Mouse (Mus musculus) liver, embryonic 16.5 days (tissue): ENCODE measurements around the gene Zc3h15. TPM values are rescaled to one million over a fixed set of nuclear protein-coding genes. Genes with fewer than 3 reads are reported as not detected.

Experiments
- ATAC-seq: fragments of 200-750 bp; cut with Nextera tagmentation; 2 replicates; pipeline ENCODE4 v1.8.0; 2017; ENCODE audit warnings: low read depth, mild to moderate bottlenecking, moderate number of reproducible peaks, moderate library complexity
- H3K27ac ChIP-seq: fragments of 300-500 bp; sonication (generic); 2 replicates; pipeline ENCODE4 v1.5.1; 2014; ENCODE audit warnings: mild to moderate bottlenecking, low read length
- H3K27me3 ChIP-seq: fragments of 300-500 bp; sonication (generic); 2 replicates; pipeline ENCODE4 v1.6.1; 2014; ENCODE audit warnings: low read depth, low read length, mixed read lengths; ENCODE audit not compliant: control insufficient read depth, insufficient read depth
- H3K36me3 ChIP-seq: fragments of 300-500 bp; sonication (generic); 2 replicates; pipeline ENCODE4 v1.6.1; 2014; ENCODE audit warnings: mild to moderate bottlenecking; ENCODE audit not compliant: control insufficient read depth, insufficient read depth
- H3K4me1 ChIP-seq: fragments of 300-500 bp; sonication (generic); 2 replicates; pipeline ENCODE4 v1.6.1; 2014; ENCODE audit warnings: low read depth, low read length, mixed read lengths; ENCODE audit not compliant: control insufficient read depth
- H3K4me2 ChIP-seq: fragments of 300-500 bp; sonication (generic); 2 replicates; pipeline ENCODE4 v1.6.1; 2014; ENCODE audit warnings: low read depth, low read length, mixed read lengths
- H3K4me3 ChIP-seq: fragments of 300-500 bp; sonication (generic); 2 replicates; pipeline ENCODE4 v1.5.1; 2014; ENCODE audit warnings: low read depth, mild to moderate bottlenecking, low read length
- H3K9ac ChIP-seq: fragments of 300-500 bp; sonication (generic); 2 replicates; pipeline ENCODE4 v1.6.1; 2014; ENCODE audit warnings: low read depth, low read length
- H3K9me3 ChIP-seq: fragments of 300-500 bp; sonication (generic); replicated peaks from 2 replicates; pipeline ENCODE4 v1.6.1; 2016; ENCODE audit warnings: low read length; ENCODE audit not compliant: control insufficient read depth
- WGBS: fragments of 180-500 bp; shearing (Covaris S2); extraction: QIAGEN DNeasy Blood & Tissue Kit; methylation state at CpG from one replicate; pipeline ENCODE4 v1.1.7; 2014; ENCODE audit not compliant: insufficient replicate concordance; 5-methylcytosine and 5-hydroxymethylcytosine counted together
- polyA plus RNA-seq: library from polyadenylated mRNA; unstranded; fragments of >200 nt; fragmentation: Nextera tagmentation; extraction: Ambion mirVana; gene quantifications from 2 replicates; pipeline ENCODE4 v1.2.1, GENCODE M21; 2015

Zc3h15 gene
- polyA plus RNA-seq, 1 experiment from 2014 or later = 38.9 TPM

DNA sequence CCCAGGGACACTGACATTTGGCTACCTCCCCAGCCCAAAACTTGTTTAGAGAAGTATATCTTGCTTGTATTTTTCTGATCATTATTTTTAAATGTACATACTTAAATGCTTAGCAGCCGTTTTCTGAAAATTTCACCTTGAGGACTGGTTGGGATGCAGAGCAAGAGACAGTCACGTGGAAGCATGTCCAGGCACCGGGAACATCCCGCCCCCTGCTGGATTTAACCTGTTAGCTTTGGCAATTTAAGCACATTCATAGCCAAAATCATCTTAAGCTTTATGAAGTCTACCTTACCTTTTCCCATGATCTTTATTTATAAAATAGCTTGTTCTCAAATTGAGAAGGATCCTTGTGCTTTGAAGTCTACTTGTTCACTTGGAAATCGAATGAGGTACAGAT is 25.8 kb downstream of the Zc3h15 start:
- no peaks in the 10 kb centered on the region for H3K9me3 ChIP-seq
- H3K36me3 ChIP-seq = no peaks in the 10 kb centered on the region
- no peaks in the 10 kb centered on the region for H3K4me1 ChIP-seq
- WGBS = 83% methylated on average over 5 of the region's 5 CpGs
- no peak for ATAC-seq
- H3K9ac ChIP-seq = no peak overlapping the region
- H3K27me3 ChIP-seq = no peaks in the 10 kb centered on the region
- H3K27ac ChIP-seq = no peak overlapping the region
- no peak overlapping the region for H3K4me3 ChIP-seq
- H3K4me2 ChIP-seq = no peak overlapping the region

DNA sequence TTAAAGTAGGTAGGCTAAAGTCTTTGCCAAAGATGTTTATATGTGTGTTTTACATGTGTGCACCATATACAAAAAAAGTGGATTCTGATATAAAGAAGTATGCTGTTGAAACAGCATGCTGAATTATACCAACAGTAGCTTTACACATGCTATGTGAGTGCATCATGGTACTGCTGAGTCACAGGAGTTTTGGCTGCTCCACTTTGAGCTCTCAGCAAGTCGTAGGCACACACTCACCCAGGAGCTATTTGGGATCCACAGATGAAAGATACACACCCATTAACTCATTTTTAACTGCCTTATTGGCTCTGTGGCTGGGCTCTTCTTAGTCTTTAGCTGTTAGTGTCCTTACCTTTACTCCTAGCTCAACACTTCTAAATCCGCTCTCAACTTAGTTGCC is 27.6 kb downstream of the Zc3h15 start:
- no peak overlapping the region for H3K9ac ChIP-seq
- WGBS = 90% methylated on average over 2 of the region's 2 CpGs
- H3K9me3 ChIP-seq = no peaks in the 10 kb centered on the region
- H3K4me1 ChIP-seq = no peaks in the 10 kb centered on the region
- H3K27me3 ChIP-seq = no peaks in the 10 kb centered on the region
- no peak overlapping the region for H3K27ac ChIP-seq
- no peaks in the 10 kb centered on the region for H3K36me3 ChIP-seq
- no peak for ATAC-seq
- H3K4me2 ChIP-seq = no peak overlapping the region
- no peak overlapping the region for H3K4me3 ChIP-seq

DNA sequence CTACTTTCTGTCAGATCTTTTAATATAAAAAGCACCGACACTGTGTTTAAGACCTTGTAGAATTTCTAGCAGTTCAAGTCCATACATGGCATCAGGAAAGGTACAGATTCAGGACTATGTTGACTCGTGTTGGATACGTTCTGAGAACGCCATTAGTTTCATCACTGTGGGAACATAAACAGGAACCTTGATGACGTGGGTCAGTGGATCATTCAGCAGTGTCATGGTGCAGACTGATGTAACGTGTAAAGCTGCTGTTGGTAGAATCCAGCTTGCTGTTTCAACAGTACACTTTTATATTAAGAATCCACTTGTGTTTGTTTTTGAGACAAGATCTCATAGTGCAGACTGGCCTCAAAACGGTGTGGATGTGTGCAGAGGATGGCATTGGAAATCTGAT is 28.8 kb downstream of the Zc3h15 start:
- ATAC-seq = no peak
- Histone ChIP-seq H3K4me1 (no peaks in the 10 kb centered on the region), H3K9me3 (no peaks in the 10 kb centered on the region), H3K27me3 (no peaks in the 10 kb centered on the region), H3K9ac (no peak overlapping the region), H3K4me3 (no peak overlapping the region), H3K4me2 (no peak overlapping the region), H3K27ac (no peak overlapping the region), H3K36me3 (no peaks in the 10 kb centered on the region)
- WGBS = 59% methylated on average over 7 of the region's 7 CpGs

DNA sequence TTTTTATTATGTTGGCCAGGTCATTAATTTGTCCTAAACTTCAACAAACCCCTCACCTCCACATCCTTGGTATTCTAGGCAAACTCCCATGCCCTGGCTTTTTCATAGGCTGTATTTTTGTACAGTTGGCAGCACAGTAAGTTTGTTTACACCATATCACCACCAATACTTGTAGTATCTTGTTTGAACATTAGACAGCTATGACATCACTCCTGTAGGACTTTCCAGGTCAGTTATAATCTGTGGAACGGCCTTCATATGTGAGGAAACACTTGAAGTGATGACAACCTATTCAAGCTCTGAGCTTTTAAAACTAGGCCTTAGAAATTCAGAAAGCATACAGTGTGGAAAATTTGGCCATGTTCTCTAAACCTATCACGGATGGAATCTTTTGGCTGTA is 29.6 kb downstream of the Zc3h15 start:
- Histone ChIP-seq H3K27ac (no peak overlapping the region), H3K27me3 (no peaks in the 10 kb centered on the region), H3K9me3 (no peaks in the 10 kb centered on the region), H3K4me3 (no peak overlapping the region), H3K4me2 (no peak overlapping the region), H3K9ac (no peak overlapping the region), H3K36me3 (no peaks in the 10 kb centered on the region), H3K4me1 (no peaks in the 10 kb centered on the region)
- WGBS = 74% methylated on average over 2 of the region's 2 CpGs
- ATAC-seq = no peak

DNA sequence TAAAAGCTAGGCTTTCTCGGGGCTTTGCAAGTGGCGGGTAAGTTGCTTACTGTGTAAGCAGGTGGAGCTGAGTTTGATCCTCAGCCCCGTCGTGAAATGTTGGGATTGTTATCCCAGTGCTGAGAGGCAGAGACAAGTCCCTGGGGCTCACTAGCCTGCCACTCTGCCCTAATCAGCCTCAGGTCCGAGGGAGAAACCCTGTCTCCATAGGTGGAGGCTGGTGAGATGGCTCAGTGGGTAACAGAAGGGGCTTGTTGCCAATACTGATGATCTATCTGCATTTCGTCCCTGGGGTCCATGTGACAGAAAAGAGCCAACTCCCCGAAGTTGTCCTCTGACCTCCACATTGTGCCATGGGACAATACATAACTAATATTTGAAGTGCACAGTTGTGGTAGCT is 30.2 kb downstream of the Zc3h15 start:
- H3K9me3 ChIP-seq = no peaks in the 10 kb centered on the region
- no peak overlapping the region for H3K9ac ChIP-seq
- no peak overlapping the region for H3K4me3 ChIP-seq
- no peaks in the 10 kb centered on the region for H3K27me3 ChIP-seq
- no peak for ATAC-seq
- H3K4me2 ChIP-seq = no peak overlapping the region
- H3K36me3 ChIP-seq = no peaks in the 10 kb centered on the region
- WGBS = 79% methylated on average over 7 of the region's 7 CpGs
- no peak overlapping the region for H3K27ac ChIP-seq
- no peaks in the 10 kb centered on the region for H3K4me1 ChIP-seq

DNA sequence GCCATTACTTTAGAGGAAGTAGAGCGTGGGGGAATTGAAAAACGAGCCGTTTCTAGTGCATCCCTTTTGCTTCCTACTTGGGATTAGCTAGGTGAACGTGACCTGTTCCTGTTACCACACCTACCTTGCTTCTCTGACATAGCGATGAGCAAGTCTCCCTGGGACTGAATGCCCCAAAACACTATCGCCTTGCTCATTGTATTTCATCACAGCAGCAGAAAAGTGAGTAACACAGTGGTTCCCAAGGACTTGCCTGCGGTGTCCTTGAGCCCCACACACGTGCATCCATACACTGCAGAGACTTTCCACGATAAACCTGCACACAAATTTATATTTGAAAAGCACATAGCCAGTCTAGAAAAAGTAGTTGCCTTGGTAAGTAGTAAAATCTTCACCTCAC is 30.7 kb downstream of the Zc3h15 start:
- Histone ChIP-seq H3K27me3 (no peaks in the 10 kb centered on the region), H3K4me1 (no peaks in the 10 kb centered on the region), H3K4me3 (no peak overlapping the region), H3K27ac (no peak overlapping the region), H3K36me3 (no peaks in the 10 kb centered on the region), H3K4me2 (no peak overlapping the region), H3K9ac (no peak overlapping the region), H3K9me3 (no peaks in the 10 kb centered on the region)
- no peak for ATAC-seq
- WGBS = 72% methylated on average over 9 of the region's 9 CpGs

DNA sequence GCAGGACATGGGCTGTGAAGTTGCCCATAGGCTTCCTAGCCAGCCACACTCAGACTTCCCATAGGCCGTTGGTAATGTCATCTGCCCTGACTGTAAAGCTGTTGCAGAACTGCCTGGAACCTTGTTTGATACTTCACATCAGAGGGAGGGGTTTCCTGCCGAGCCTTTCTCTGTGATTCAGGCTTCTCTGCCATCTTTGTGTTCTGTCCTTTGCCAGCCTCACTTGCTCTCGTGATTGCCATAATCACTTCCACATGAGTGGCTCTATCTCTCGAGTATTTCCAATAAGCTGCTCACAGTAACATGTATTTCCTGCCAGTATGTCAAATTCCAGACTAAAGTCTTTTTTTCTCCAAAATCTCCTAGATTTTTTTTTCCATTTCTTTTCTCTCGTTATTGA is 31.4 kb downstream of the Zc3h15 start:
- H3K27me3 ChIP-seq = no peaks in the 10 kb centered on the region
- 49% methylated on average over 5 of the region's 5 CpGs for WGBS
- H3K36me3 ChIP-seq = no peaks in the 10 kb centered on the region
- H3K9me3 ChIP-seq = no peaks in the 10 kb centered on the region
- no peak overlapping the region for H3K27ac ChIP-seq
- no peak overlapping the region for H3K4me2 ChIP-seq
- ATAC-seq = no peak
- H3K4me3 ChIP-seq = no peak overlapping the region
- H3K9ac ChIP-seq = no peak overlapping the region
- H3K4me1 ChIP-seq = no peaks in the 10 kb centered on the region

DNA sequence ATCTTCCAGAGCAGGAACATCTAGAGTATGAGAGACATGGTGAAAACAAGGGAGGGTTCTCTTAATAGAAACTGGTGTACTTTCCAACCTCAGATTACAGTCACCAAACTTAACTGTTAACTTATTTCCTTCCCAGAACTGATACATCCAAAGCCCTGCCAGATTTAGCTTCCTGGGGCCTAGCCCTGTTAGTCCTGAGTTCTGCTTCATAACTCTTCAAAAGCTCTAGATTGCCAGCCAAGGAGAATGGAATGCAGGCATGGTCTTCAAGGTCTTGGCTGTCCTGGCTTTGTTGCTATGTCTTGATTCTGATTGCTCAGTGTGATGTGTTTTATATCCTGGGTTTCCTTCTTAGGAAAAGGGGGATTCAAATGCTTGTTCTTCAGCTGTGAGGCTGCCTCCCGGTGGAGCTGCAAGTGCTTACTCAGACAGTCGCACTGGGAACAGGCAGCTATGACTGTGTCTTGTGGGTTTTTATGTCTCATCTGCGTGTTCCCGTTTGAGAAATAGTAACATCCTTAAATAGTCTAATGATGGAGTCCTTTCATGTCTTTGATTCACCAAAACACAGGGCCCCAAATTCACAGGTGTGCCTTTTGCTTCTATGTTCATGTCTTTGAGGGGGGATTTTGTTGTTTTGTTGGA is 32.1 kb downstream of the Zc3h15 start:
- no peak for ATAC-seq
- Histone ChIP-seq H3K36me3 (no peaks in the 10 kb centered on the region), H3K9ac (no peak overlapping the region), H3K4me2 (no peak overlapping the region), H3K9me3 (no peaks in the 10 kb centered on the region), H3K27ac (no peak overlapping the region), H3K27me3 (no peaks in the 10 kb centered on the region), H3K4me1 (no peaks in the 10 kb centered on the region), H3K4me3 (no peak overlapping the region)
- 75% methylated on average over 4 of the region's 4 CpGs for WGBS

DNA sequence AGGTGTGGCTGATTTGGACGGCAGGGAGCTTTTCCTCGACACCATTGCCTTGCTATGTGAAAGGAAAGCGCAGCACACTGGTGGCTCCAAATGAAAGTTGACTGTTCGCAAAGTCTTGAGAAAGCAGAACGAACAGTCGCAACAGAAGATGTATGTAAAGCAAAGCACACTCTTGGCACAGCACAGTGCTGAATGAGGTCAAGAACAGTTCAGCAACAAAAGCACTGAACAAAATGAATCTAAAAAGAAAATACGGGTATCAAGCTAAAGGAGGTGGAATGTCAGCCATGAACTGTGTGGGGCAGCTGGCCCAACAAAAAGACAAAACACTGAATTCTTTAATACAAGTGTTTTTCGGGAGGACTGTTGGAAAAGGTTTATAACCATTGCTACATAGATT is 37.1 kb downstream of the Zc3h15 start:
- no peaks in the 10 kb centered on the region for H3K4me1 ChIP-seq
- no peak overlapping the region for H3K9ac ChIP-seq
- no peaks in the 10 kb centered on the region for H3K27me3 ChIP-seq
- no peak overlapping the region for H3K27ac ChIP-seq
- no peak for ATAC-seq
- no peak overlapping the region for H3K4me3 ChIP-seq
- WGBS = 80% methylated on average over 8 of the region's 8 CpGs
- H3K9me3 ChIP-seq = no peaks in the 10 kb centered on the region
- no peaks in the 10 kb centered on the region for H3K36me3 ChIP-seq
- H3K4me2 ChIP-seq = no peak overlapping the region
